Mouse (Mus musculus): Measurements from ENCODE around the gene Adgre5.

GRCm38 (mm10) chr8:83770669-83771068 is 29.5 kb upstream of the Adgre5 start:
- TF ChIP-seq CTCF (IDR thresholded peaks at IDR 0.05; ENCODE audit: low read depth): no peak
- no peak for TF ChIP-seq EP300 (optimal IDR thresholded peaks at IDR 0.05)

Data from stomach, postnatal 0 days (tissue).